Mouse (Mus musculus) heart, adult 11 months (tissue): ENCODE measurements around the gene Selenot.

Experiments used
- DNase-seq: peaks from one replicate; pipeline ENCODE4 v3.0.0; 2022

The Selenot gene

DNA sequence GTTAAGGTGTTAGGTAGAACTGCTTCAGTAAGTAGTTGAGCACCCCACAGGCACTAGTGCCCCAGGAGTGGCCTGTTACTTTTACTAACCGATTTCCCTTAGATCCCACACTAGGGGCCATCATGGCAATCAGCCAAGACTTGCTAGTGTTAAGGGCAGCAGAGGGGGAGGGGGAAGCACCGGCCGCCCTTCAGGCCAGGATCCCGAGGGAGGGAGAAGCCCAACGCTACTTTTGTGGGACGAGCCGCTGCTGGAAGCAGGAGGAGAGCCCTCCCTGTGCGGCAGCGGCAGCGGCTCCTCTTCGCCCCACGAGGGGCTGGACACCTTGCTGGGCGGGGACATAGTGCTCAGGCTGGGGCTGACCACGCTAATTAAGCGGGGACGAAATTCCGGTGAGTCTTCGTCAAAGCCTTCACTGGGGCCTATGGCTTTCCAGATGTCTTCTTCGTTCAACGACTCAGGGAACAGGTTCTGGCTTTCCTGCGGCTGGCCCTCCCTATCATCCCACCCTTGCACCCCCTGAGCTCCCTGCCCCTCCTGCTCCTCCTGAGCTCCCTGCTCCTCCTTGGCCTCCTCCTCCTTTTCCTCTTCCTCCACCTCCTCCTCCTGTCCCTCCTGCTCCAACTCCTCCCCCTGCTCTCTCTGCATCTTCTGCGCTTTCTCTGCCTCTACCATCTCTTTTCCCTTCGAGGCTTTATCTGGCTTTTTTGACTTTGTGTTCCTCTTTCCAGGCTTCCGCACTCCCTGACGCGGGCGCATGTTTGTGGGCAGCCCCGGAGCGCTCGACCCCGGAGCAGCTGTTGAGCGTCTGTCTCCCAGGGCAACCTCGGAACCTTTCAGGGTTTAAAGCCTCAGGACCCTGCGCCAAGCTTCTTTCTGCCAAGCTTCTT lies 60.2 kb downstream of the Selenot start, which contains the start of gene Erich6:
Erich6 (minus strand) TSS at position 802 of the 890 bp plus-strand sequence.
- DNase-seq, result peak; percentile 88
